In the genomic region with DNA sequence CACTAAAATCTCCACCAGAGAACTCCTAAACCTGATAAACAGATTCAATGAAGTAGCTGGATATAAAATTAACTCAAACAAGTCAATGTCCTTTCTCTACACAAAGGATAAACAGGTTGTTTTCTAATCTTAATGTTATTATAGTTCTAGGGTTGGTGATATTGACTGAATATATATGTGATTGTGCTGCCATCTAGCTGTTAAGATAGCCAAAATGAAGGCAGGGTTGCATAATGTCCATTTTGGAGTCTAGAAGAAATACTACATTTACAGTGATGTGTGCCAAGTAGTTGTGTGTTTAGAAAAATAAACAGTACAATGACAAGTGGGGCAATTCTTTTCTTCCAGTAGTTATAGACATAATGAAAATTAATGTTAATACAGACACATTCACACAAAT, we compare ENCODE assay signal across 14 mouse cellular contexts.
"Had no signal": no experiment of that assay in that cellular context is flagged by ENCODE, and none has a peak within 500 bp of the region (broad histone marks: within the 10 kb centered on the region; RNA-seq: fewer than 3 reads in every experiment).

No protein-coding gene starts in this region.

- H3K9ac ChIP-seq: limb, embryonic 12.5 days; liver, embryonic 14.5 days; midbrain, embryonic 15.5 days; stomach, embryonic 15.5 days had no signal

- H3K4me3 ChIP-seq: limb, embryonic 12.5 days; megakaryocyte, embryonic 14.5 days; midbrain, embryonic 15.5 days; stomach, embryonic 15.5 days had no signal

- H3K9me3 ChIP-seq: limb, embryonic 12.5 days; megakaryocyte, embryonic 14.5 days; midbrain, embryonic 15.5 days; stomach, embryonic 15.5 days had no signal

- H3K4me1 ChIP-seq: limb, embryonic 12.5 days; megakaryocyte, embryonic 14.5 days; midbrain, embryonic 15.5 days; stomach, embryonic 15.5 days had no signal

- ATAC-seq: midbrain, embryonic 15.5 days had no signal

- H3K36me3 ChIP-seq: limb, embryonic 12.5 days; midbrain, embryonic 15.5 days; stomach, embryonic 15.5 days had no signal

- H3K27ac ChIP-seq: limb, embryonic 12.5 days; liver, embryonic 14.5 days; macrophage; midbrain, embryonic 15.5 days; stomach, embryonic 15.5 days had no signal

- DNase-seq: kidney, adult 18-20 months; kidney, postnatal 14 days; layer of hippocampus, adult 9-11 months; lung, adult 2 months; lung, postnatal 10 days; thymus, adult 2 months; thymus, postnatal 25 days had no signal

- H3K4me2 ChIP-seq: limb, embryonic 12.5 days; midbrain, embryonic 11.5 days; midbrain, embryonic 15.5 days; stomach, embryonic 15.5 days had no signal

- H3K27me3 ChIP-seq: limb, embryonic 12.5 days; megakaryocyte, embryonic 14.5 days; midbrain, embryonic 15.5 days; stomach, embryonic 15.5 days had no signal
